Mouse (Mus musculus) adrenal gland, adult 18-20 months (tissue): Measurements from ENCODE around the gene Fzd4. TPM values are rescaled to one million over a fixed set of nuclear protein-coding genes. Genes with fewer than 3 reads are reported as not detected.

Experiments used
- DNase-seq, 2 experiments: peaks; one replicate each; pipeline ENCODE4 v3.0.0; 2021 to 2022; ENCODE audit warnings: low spot score in 2 of 2
- total RNA-seq, 2 experiments: library from RNA; stranded (reverse); gene quantifications; 1 replicate in 1 of 2; 2 replicates in 1 of 2; pipeline ENCODE4 v1.2.3; 2021

Fzd4 gene
- total RNA-seq, 2 experiments from 2014 or later: 26.2 to 36.4 TPM

DNA sequence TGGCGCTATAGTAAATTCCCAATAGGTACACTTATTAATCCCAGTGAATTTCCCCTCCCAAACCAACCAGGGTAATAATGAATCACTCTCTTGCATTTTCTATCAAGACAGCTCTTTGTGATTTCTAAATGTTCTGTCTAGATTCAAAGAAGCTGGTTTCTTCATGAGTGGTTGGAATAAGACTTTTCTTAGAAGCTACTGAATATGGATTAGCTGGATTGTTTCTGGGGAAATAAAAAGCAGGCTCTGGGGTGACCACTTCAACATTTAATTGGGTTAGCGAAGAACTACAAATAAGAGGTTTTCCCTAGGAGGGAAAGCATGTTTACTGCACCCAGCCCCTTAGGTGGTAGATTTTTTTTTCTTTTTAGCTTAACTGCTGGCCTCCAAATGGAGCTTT is 3.4 kb upstream of the Fzd4 start:
- DNase-seq: no peak

GRCm38 (mm10) chr7:89401136-89401858 is 2.9 kb upstream of the Fzd4 start:
- no peak for DNase-seq

- no peak for DNase-seq
Observed at GRCm38 (mm10) chr7:89401936-89402335, 2.2 kb upstream of the Fzd4 start.

GRCm38 (mm10) chr7:89403053-89403972 is 842 bp upstream of the Fzd4 start:
- peak; percentile 73 to 75 for DNase-seq

DNA sequence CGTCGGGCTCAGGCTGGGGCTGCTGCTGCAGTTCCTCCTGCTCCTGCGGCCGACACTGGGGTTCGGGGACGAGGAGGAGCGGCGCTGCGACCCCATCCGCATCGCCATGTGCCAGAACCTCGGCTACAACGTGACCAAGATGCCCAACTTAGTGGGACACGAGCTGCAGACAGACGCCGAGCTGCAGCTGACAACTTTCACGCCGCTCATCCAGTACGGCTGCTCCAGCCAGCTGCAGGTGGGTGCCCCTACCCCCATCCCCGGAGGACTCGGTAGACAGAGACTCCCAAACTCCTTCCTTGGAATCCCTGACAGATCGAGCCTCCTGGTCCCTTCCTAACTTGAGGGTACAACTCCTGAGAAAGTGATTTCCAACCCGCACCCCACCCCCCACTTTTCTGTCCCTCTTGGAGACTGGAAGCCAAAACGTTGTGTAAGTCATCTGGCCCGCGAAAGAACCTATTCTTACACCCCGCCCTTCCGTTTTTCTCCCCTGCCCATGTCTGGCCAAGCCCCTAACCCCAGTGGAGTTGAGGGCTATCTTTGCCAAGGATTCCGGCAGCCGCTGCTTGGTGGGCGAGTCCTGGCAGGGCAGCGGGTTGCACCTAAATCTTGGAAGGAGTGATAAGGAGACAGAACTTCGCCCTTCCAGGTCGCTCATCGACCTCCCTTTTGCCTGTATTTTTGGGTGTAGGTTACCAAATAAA is 732 bp downstream of the Fzd4 start:
- peak; percentile 40 to 44 for DNase-seq

DNA sequence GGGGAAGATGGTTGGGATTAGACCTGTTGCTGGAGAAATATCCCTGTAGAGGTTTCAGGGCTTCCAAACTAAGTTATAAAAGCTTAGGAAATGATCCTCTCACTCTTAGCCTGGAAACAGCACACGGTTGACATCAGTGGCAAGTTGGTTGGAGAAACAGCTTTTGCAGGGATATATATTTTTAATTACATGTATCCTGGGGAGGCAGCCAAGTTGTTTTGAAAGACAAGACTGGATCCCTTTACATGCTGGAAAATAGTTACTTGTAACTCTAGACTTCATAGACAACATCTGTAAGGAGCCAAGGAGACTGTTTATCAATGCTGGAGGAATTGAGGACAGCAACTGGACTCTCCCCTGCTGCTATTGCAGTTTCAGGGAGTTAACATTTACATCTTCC is 1.9 kb downstream of the Fzd4 start:
- DNase-seq: no peak

GRCm38 (mm10) chr7:89407006-89407940 is 3.1 kb downstream of the Fzd4 start:
- no peak for DNase-seq

DNA sequence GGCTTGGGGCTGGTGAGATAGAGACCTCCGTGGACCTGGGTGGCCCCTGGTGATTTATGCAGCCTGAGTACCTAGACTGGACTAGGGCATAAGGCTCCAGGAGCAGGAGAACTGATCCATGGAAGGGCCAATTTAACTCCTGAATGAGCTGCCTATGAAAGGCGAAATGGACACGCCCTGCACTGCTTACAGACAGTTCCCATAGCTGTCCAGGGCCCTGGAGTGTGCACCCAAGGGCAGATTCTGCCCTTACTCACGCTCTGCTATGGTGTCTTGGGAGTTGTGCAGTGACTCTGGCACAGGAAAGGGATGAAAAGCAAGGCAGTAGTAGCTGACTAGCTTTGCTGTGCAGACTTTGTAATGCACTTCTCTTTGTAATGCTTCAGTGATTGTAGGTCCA is 6.1 kb downstream of the Fzd4 start:
- no peak for DNase-seq

- DNase-seq: no peak
Observed at GRCm38 (mm10) chr7:89411346-89411745, 7.2 kb downstream of the Fzd4 start.

DNA sequence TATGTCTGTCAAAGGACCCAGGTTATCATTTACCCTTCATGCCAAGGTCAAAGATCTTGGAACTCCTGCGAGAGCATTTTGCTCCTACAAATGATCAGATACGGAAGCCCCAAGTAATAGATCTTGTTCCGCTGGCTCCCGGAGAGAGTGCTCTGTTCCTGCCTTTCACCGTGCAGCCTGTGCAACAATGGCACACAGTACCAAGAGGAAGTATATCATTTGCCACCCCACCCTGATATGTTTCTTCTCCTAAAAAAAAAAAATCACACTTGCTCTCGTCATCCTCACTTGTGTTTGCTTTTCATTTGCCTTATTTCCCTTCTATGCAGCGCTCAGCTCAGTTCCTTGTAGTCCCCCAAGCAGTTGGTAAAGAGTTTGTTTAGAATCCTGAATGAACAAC is 7.9 kb downstream of the Fzd4 start:
- DNase-seq: no peak

DNA sequence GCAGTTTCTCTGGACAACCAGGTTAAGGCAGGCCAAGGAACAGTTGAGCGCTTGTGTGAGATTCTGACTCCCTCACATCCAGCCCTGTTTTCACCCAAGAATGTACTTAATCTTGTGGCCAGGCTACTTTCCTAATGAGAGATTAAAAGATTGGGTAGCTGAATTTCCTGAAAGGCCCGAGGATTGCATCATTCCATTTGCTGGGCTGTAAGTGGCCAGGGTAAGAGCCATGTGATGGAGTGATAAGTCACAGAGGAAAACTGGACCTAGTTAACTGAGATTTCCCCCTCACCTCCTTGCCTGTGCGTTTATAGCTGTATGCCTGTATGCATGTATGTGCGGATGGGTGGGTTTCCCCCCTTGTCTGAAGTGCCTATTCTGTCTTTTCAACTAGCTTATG is 11.9 kb downstream of the Fzd4 start:
- no peak for DNase-seq

DNA sequence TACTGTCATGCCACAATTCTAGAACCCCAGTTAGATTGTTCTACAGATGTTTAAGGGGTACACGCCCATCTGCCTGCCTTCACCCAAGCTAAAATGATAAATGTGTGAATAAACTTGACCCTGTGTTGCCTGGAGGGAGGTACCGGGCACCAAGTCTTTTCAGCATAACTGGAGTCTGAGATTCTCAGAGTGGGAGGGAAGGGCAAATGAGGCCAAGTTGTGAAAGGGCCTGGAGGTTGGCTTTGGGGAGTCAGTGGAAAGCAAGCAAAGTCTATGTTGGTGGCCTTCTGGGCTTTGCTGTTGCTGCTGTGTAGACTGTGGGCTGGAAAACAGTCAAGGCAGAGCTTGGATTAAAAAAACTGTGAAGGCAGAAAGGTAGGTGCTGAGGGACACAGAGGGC is 13.6 kb downstream of the Fzd4 start:
- no peak for DNase-seq

DNA sequence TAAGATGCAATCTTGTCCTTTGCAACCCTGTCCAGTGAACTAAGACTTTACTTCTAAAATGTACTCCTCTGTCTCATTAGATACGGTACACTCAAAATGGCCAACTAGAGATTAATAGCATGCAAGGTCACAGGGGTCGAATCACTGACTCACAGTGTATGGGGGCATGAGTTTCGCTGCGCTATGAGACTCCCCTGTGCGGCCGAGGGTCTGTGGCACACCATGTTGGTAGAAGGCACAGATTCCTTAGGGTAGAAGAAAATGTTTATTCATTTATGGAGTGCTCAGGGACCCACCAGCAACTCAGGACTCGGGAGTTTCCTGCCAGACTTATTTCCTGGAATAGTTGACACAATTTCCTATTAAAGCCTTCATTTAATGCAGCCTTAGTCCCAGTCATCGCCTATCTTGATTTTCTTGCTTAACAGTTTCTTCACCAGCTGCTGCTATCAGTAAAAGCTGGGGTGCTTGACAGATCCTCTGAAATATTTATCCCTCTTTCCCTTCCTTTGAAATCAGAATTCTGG is 14.0 kb downstream of the Fzd4 start:
- DNase-seq: no peak

DNA sequence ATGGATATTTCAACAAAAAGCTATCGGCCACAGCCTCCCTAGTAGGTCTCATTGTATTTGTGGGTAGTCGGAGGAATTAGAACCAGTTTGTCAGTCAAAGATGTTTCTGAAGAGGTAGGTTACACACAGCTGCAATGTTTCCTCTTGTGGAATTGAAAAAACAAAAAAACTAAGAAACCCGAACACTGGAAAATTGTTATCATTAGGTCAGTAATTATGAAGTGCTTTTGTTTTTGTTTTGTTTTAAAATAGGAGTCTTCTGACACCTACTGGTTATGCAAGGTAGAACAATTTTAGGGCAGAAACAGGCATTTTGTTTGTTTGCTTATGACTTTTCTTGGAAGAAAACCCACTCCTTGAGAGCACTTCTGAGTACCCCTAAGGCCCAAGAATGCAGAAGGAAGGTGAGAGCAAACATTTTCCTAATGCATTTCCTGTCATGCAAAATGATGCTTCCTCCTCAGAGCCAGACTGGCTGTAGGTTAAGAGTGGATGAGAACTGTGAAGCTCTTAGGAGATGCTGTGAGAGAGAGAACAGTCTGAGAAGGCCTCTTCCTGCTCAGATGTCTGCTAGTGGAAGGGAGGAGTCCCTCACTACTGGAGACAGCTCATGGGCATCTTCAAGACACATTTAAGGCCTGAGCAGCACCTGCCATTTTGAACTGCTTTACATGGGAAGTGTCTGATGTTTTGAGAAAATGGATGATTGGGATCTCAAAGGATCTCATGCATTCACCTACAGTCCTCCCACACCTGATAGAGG is 14.9 kb downstream of the Fzd4 start:
- DNase-seq: no peak

GRCm38 (mm10) chr7:89421294-89421693 is 17.1 kb downstream of the Fzd4 start:
- no peak for DNase-seq

DNA sequence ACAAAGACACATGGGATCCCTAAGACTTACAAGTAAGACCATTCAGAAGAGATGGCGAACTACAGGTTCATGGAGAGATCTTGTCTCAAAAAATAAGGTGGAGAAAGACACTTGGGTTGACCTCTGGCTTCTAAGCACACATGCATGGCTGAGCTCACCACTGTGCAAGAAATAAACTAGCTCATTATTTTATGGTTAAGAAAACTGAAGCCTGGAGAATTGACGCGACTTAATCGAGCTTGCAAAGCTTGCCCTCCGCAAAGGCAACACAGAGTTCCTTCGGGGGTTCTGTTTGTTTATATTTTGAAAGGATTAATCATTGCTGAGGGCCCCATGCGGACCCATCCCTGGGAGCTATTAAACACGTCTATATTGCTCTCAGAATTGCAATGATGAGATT is 18.5 kb downstream of the Fzd4 start:
- DNase-seq: no peak

DNA sequence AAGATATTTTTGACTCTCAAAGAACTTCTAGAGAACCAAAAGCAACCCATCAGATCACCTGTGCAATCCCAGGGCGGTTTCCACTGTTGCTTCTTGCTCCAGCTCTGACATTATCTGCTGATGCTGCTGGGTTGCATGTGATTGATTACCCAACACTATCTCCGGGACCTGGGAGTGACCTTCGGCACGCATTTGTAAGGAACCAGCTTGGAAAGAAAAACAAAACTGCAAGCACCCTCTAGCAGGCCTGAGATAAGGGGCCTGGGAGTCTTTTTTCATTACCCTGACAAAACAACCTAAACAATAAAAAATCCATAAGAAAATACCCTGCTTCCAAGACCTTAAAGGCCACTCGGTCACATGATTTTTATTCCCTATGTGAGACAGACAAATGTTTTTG is 19.0 kb downstream of the Fzd4 start:
- no peak for DNase-seq

- DNase-seq: no peak
Observed at GRCm38 (mm10) chr7:89423688-89424255, 19.6 kb downstream of the Fzd4 start.

DNA sequence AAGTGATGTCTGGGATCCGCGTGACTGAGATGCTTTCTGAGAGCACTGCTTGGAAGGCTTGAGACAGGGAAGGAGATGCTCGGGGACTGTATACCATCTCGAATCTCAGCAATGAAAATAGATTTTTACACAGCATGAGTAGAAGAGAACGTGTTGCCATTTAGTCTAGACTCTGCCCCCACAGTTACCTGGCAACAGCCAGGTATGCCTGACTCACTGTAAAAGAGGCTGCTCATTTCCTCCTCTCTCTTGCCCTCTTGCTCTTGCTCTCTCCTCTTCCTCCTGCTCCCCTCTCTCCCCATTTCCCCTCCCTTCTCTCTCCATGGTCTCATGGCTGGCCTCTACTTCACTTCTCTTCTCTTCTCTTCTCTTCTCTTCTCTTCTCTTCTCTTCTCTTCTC is 20.5 kb downstream of the Fzd4 start:
- no peak for DNase-seq
